Mouse (Mus musculus) Muller cell, postnatal 12 days (primary cell): Measurements from ENCODE around the gene Zdhhc21.

Experiments used
- DNase-seq: peaks from one replicate; pipeline ENCODE4 v3.0.0-alpha.2; 2015; ENCODE audit errors: inconsistent ontology term

Gene Zdhhc21

DNA sequence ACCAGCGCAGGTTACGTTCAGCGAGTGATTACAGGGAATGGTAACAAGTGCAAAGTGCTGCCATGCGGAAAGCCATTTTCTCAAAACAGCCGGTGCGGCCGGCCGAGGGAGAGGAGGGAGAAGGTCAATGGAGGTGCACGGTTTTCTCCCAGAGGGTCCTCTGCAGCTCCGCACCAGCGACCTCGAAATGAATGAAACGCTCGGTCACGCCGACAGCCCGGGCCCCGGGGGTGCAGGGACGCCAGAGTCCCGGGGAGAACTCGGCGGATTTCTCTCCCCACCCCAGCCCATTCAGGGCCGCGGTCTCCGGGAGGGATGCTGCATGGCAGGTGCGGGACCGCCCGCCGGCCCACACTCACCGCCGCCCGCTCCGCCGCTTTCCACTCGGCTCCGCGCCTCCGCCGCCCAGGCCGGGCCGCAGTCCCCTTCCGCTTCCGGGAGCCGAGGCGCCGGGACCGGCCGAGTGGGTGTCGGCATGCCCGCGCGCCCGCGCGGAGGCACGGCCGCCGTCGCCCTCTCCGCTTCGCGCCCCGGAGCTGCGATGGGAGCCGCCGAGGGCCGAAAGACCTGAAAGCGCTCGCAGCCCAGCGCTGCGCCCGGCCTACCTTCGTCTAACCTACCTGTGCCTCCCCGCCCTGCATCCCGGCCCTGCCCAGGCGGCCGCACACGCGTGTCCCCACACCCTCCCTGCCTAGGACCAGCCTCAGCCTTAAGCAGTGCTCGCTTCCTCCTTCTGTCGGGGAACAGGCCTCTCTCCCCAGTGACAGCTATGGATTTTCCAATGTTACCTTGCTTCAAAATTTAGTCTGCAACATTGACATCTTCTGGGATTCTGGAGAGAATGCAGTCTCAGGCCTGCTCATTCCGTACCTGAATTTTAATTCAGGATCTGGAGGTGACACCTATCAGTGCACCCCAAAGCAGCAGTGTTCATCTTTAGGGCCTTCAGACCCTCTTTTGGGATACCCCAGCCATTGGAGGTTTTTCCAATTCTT, at the start of gene Zdhhc21:
TSS of gene Zdhhc21 (minus strand) at position 828 of the 995 bp plus-strand sequence.
- DNase-seq: peak; percentile 83

DNA sequence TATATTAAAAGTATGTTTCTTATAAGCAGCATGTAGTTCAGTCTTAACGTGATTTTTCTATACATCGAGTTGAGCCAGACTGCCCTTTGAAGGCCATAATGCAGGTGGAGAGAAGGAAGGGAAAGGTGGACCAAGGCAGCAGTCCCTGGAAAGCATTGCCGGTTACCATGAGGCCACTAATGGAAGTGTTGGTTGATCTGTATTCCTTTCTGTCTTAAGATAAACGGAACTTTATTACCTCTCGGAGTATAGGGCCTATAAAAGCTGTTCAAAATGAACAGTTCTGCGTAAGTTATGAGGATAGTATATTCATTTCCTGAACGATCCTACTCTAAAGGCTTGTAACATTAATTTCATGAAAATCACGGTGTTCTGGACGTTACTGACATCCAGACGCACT, 35.5 kb upstream of the Zdhhc21 start:
- DNase-seq: no peak

DNA sequence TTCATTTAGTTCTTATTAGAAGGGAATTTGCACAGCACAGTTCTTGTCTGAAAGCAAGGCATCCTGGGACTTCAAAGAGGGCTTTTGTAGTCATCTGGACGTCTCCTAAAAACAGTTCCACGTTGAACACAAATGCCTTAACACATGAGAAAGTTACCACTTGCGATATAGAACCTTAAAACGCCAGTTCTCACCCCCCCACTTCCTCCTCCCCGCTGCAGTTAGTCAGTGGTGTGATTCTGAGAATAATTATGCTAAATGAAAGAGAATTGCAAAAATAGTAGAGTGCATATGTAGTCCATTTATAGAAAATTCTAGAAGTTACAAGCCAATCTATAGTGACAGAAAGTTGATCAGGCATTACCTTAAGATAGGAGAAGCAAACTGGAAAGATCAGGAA, 32.5 kb upstream of the Zdhhc21 start:
- no peak for DNase-seq

GRCm38 (mm10) chr4:82891566-82891965, 31.8 kb upstream of the Zdhhc21 start:
- peak; percentile 18 for DNase-seq

GRCm38 (mm10) chr4:82891049-82891448, 31.3 kb upstream of the Zdhhc21 start:
- DNase-seq: peak; percentile 61

DNA sequence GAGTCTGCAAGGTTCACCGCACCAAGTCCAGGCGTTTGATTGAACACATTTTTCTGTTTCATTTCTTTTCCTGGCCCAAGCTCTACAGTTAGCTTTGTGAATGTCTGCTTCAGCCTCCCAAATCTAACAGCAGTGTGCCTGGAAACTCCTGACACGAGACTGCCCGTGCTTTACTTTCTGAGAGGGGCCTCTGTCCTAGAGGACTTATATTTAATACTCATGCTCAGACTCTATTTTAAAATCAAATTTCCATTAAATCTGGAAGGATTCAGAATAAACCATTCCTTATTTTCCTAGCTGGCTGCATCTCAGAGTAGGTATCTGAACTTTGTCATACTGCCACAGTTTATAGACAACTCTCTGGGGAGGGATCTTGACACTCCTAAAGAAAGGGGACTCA, 30.8 kb upstream of the Zdhhc21 start:
- DNase-seq: no peak

GRCm38 (mm10) chr4:82886148-82886547, 26.4 kb upstream of the Zdhhc21 start:
- DNase-seq: no peak

- DNase-seq: no peak
Observed at GRCm38 (mm10) chr4:82885535-82885913, 25.8 kb upstream of the Zdhhc21 start.

DNA sequence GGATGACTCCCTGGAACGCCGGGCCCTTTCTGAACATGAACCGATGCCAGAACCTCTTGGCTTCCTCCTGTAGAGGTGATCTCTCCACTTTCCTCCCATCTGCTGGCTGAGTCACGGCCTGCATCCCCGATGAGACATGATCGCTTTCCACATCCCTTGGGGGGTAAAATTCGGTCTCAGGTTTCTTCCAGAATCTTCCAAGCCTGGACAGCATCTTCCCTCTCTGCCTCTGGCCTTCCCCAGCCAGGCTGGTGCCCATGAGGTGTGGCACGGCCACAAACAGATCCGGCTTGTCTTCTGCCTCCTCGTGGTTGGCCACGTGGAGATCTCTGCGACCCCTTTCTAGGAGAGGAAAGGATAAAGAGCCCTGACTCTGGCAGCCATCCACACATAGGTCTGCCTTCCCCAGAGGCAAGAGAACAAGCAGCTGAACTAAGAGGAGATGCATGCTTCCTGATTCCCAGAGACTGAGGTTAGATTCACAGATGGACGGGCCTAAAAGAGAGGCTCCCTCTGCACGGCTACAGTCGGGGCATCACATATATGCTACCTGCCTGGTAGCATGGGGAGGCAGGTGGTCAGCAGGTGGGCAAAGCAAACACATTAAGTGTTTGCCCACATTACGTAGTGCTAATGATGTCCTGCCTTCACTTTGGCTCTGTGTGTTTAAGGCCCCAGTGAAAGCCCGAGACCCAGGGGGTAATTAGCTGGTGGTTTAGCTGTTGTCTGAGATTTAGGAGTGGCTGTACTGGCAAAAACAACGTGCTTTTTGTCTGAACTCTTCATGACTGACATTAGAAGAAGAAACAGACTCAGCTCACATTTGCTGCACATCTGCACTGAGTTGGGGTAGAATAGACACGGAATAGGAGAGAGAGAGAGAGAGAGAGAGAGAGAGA, 25.1 kb upstream of the Zdhhc21 start, which contains the start of gene Cer1:
TSS of gene Cer1 (minus strand) at position 513 of the 899 bp plus-strand sequence.
- DNase-seq: peak; percentile 14

DNA sequence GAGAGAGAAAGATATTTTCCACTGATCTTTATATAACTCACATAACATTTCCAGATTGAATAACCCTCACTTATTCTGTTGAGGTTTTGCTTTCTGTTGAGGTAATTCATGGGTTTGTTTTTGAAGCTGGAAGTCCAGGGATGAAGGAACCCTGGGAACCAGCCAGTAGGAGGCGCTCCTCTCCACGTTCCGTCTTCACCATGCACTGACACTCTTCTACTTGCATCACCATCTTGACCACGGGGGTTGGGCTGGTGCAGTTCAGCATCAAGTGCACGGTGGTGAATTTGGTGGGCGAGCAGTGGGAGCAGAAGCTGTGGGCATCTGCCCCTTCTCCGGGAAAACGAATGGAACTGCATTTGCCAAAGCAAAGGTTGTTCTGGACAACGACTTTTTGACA, 22.7 kb upstream of the Zdhhc21 start:
- no peak for DNase-seq

GRCm38 (mm10) chr4:82881366-82881765, 21.6 kb upstream of the Zdhhc21 start:
- DNase-seq: no peak

GRCm38 (mm10) chr4:82880243-82880642, 20.5 kb upstream of the Zdhhc21 start:
- no peak for DNase-seq

DNA sequence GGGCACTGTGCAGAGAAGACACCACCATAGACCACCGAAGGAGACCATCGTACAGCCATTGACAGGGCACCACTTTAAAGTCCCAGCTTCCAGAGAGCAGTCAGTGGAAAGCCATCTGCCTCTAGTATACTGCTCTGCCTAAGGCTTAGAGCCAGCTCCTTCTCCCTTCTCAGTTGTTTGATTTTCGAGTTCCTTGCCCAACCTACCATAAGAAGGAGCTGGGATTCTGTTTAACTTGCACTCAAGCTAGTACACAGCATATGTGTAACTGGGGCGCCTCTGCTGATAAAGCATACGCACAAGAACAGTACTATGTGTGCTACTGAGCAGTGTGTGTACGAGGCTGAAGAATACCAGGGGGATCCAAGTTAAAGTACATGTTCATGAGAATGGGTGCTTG, 19.4 kb upstream of the Zdhhc21 start:
- DNase-seq: no peak

DNA sequence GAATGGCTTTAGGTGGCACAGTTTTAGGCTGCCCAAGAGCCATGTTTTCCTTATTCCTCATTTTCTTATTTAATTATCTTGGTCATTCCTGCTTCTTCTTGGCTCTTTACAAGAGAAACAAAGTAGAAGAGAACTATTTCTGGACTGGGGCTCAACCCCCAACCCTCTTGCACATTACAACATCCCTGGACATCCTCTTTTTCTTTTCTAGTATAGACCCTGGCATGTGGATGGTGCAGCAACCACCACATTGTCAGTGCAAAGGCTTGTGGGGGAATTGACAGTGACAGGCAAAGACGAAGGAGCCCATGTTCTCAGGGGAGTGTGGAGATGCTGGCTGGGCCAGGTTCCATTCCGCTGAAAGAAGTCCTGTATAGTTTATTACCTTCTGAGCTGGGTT, 16.9 kb upstream of the Zdhhc21 start:
- no peak for DNase-seq

DNA sequence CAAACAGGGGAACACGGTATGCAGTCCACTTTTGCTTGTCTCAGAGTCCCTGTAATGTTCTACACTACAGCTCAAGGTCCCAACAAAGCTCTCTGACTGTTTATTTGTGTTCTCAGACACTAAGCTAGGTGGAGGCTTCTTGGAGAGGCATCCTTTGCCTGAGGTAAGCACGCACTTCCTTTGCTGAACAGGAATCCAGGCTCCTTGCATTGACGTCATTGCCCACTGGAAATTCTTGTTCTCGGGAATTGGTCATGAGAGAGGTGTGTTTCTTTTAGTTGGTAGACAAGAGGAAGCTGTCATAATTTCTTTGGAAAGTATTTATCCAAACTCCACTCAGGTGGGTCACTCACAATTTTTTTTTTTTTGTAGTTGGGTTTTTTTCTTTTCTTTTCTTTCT, 15.8 kb upstream of the Zdhhc21 start:
- DNase-seq: no peak

DNA sequence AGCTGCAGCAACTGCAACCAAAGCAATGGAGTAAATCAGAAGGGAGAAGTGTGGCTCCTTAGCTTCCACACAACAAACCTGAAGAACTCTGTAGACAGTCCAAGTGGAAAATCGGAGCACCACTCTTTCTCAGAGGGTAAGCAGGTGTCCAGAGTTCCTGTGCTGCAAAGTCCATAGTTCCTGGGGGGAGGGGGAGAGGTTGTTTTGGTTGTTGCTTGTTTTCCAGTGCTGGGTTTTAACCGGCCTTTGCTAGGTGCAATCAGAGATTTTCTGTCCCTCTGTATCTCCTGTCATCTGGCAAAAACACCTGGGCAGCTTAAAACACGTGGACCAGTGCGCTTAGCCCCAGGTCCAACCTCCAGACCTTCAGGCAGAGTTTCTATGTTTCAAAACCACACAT, 15.0 kb upstream of the Zdhhc21 start:
- no peak for DNase-seq

GRCm38 (mm10) chr4:82872548-82872947, 12.8 kb upstream of the Zdhhc21 start:
- no peak for DNase-seq

DNA sequence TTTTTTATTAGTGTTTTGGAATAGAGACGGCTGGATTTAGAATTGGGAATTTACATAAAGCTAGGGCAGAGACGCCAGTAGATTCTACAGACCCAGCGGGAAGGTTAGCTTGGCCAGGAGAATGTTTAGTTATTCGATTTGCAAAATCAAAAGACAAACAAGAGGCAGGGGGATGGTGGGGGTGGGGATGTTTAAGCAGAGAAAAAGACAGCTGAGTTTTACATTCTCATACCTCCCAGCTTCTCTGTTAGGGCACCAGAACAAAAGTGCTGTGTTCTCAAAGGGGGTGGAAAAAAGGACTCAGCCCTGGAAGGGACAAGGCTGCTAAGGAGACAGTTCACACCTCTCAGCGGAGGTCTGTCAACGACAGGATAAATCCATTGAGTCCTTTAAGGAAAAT, 12.4 kb upstream of the Zdhhc21 start:
- no peak for DNase-seq

- no peak for DNase-seq
Observed at GRCm38 (mm10) chr4:82870931-82871330, 11.2 kb upstream of the Zdhhc21 start.

GRCm38 (mm10) chr4:82867731-82868445, 8.1 kb upstream of the Zdhhc21 start:
- DNase-seq: no peak

DNA sequence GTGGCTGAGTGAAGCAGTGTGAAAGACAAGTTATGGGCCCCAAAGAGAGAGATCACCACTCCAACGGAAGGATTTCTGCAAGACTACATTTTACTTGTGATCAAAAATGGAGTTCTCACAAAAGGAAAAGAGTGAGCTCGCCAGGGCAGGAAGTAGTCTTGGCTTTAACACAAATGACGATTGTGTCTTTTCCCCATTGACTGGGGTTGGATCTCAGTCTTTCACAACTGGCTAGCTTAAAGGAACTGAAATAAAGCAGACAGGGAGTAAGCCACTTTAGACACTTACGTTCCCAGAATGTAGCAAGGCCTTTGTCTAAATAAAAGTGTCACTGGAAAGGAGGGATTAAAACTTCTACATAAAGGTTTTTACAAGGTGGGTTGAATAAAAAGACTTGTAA, 7.4 kb upstream of the Zdhhc21 start:
- no peak for DNase-seq
